Mouse (Mus musculus): ENCODE data around the gene Ear6. TPM values are rescaled to one million over a fixed set of nuclear protein-coding genes. Genes with fewer than 3 reads are reported as not detected.
"Not testable (repeated sequence)": the region's sequence is repeated elsewhere in the genome, so short reads cannot be mapped to it uniquely, and the experiment has no call there.

Ear6 gene
- polyA plus RNA-seq, 1 experiment from 2014 or later, result not detected

GRCm38 (mm10) chr14:51851006-51851405 lies 2.5 kb upstream of the Ear6 start:
- H3K27ac ChIP-seq (ENCODE audit: low read depth, low read length); H3K4me1 ChIP-seq (replicated peaks; ENCODE audit: control insufficient read depth, insufficient read depth, low read length); ATAC-seq (replicated peaks; ENCODE audit: low FRiP score); H3K9me3 ChIP-seq (ENCODE audit: control insufficient read depth, low read length); H3K36me3 ChIP-seq (ENCODE audit: control insufficient read depth, insufficient read depth, low read length); H3K4me2 ChIP-seq (ENCODE audit: low read depth, low read length, severe bottlenecking); H3K9ac ChIP-seq (ENCODE audit: low read length); H3K4me3 ChIP-seq (ENCODE audit: low read depth, low read length); H3K27me3 ChIP-seq (ENCODE audit: control insufficient read depth, insufficient read depth, low read length); DNase-seq (ENCODE audit: low spot score): not testable (repeated sequence)
- 55% methylated on average over 3 of the region's 3 CpGs for WGBS

GRCm38 (mm10) chr14:51855280-51855679 lies 1.8 kb downstream of the Ear6 start:
- H3K36me3 ChIP-seq (ENCODE audit: control insufficient read depth, insufficient read depth, low read length); H3K9ac ChIP-seq (ENCODE audit: low read length); H3K4me2 ChIP-seq (ENCODE audit: low read depth, low read length, severe bottlenecking); H3K27me3 ChIP-seq (ENCODE audit: control insufficient read depth, insufficient read depth, low read length); ATAC-seq (replicated peaks; ENCODE audit: low FRiP score); DNase-seq (ENCODE audit: low spot score); H3K9me3 ChIP-seq (ENCODE audit: control insufficient read depth, low read length); H3K27ac ChIP-seq (ENCODE audit: low read depth, low read length); H3K4me1 ChIP-seq (replicated peaks; ENCODE audit: control insufficient read depth, insufficient read depth, low read length); H3K4me3 ChIP-seq (ENCODE audit: low read depth, low read length): not testable (repeated sequence)
- WGBS, result 88% methylated on average over 7 of the region's 7 CpGs

DNA sequence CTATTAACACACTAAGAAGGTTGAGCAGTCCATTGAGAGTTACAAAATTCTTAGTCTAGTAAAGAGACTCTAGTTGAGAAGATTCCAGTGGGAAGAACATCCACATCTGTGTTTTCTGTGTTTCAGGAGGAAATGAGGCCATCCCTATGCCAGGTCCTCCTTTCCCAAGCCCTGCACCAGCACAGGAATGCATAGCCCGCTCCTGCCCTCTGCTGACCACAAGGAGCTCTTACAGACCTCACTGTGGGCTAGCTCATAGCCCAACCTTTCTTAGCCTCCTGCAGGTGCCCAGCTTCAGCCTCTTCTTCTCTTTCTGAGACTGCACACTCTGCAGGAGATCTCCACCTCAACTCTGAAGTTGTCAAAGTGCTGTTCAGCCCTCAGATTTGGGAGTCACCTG lies 10.1 kb downstream of the Ear6 start:
- H3K9ac ChIP-seq (ENCODE audit: low read length); H3K9me3 ChIP-seq (ENCODE audit: control insufficient read depth, low read length); H3K27me3 ChIP-seq (ENCODE audit: control insufficient read depth, insufficient read depth, low read length); H3K4me3 ChIP-seq (ENCODE audit: low read depth, low read length); H3K4me1 ChIP-seq (replicated peaks; ENCODE audit: control insufficient read depth, insufficient read depth, low read length); H3K27ac ChIP-seq (ENCODE audit: low read depth, low read length); DNase-seq (ENCODE audit: low spot score); ATAC-seq (replicated peaks; ENCODE audit: low FRiP score); H3K36me3 ChIP-seq (ENCODE audit: control insufficient read depth, insufficient read depth, low read length); H3K4me2 ChIP-seq (ENCODE audit: low read depth, low read length, severe bottlenecking): not testable (repeated sequence)
- WGBS, result 0% methylated on average over 1 of the region's 1 CpGs

DNA sequence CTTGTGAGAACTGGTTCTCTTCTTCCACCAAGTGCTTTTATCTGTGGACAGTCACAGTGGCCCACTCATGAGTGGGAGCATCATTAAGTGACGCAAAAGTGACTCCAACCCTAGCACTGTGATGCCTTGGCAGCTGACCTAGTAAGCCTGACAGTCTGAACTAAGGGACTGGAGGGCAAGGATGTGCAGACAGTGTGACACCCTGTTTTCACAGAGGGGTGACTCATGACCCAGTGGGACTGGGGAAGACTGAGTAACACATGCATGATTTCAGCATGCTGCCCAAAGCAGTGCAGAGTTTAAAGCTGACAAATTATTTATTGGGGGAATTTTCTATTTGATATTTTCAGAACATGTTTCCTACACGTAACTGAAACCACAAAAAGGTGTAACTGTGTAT lies 17.3 kb downstream of the Ear6 start:
- H3K9me3 ChIP-seq (ENCODE audit: control insufficient read depth, low read length), result no peaks in the 10 kb centered on the region
- H3K36me3 ChIP-seq (ENCODE audit: control insufficient read depth, insufficient read depth, low read length), result no peaks in the 10 kb centered on the region
- 83% methylated on average over 2 of the region's 2 CpGs for WGBS
- ATAC-seq (replicated peaks; ENCODE audit: low FRiP score) (no peak), DNase-seq (ENCODE audit: low spot score) (no peak)
- no peak overlapping the region for H3K27ac ChIP-seq (ENCODE audit: low read depth, low read length)
- H3K4me1 ChIP-seq (replicated peaks; ENCODE audit: control insufficient read depth, insufficient read depth, low read length), result no peaks in the 10 kb centered on the region
- H3K27me3 ChIP-seq (ENCODE audit: control insufficient read depth, insufficient read depth, low read length), result no peaks in the 10 kb centered on the region
- no peak overlapping the region for H3K4me3 ChIP-seq (ENCODE audit: low read depth, low read length)
- H3K9ac ChIP-seq (ENCODE audit: low read length), result no peak overlapping the region
- H3K4me2 ChIP-seq (ENCODE audit: low read depth, low read length, severe bottlenecking), result no peak overlapping the region

GRCm38 (mm10) chr14:51871741-51872140 lies 18.2 kb downstream of the Ear6 start:
- Histone ChIP-seq H3K9me3 (ENCODE audit: control insufficient read depth, low read length) (no peaks in the 10 kb centered on the region), H3K4me3 (ENCODE audit: low read depth, low read length) (no peak overlapping the region), H3K4me2 (ENCODE audit: low read depth, low read length, severe bottlenecking) (no peak overlapping the region), H3K9ac (ENCODE audit: low read length) (no peak overlapping the region), H3K27me3 (ENCODE audit: control insufficient read depth, insufficient read depth, low read length) (no peaks in the 10 kb centered on the region), H3K36me3 (ENCODE audit: control insufficient read depth, insufficient read depth, low read length) (no peaks in the 10 kb centered on the region), H3K27ac (ENCODE audit: low read depth, low read length) (no peak overlapping the region), H3K4me1 (replicated peaks; ENCODE audit: control insufficient read depth, insufficient read depth, low read length) (no peaks in the 10 kb centered on the region)
- DNase-seq (ENCODE audit: low spot score) (no peak), ATAC-seq (replicated peaks; ENCODE audit: low FRiP score) (no peak)
- 85% methylated on average over 9 of the region's 9 CpGs for WGBS

DNA sequence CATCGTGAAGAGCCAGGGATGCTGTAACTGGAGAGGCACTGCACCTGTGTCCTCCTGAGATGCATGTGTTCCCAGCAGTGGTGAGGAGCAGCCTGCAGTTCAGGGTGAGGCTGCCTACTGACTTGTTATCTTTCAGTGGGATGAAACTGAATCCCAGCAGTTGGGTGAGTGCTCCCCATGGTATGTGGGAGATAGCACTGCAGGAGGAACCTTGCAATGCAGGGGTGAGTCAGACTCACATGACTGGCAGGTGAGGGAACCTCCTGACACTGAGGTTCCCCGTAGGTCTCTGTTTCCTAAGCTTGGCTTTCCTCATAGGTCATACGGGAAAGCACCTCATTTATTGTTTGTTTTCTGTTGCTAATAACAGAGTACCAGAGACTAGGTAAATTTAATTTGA lies 24.0 kb downstream of the Ear6 start:
- H3K36me3 ChIP-seq (ENCODE audit: control insufficient read depth, insufficient read depth, low read length), result no peaks in the 10 kb centered on the region
- DNase-seq (ENCODE audit: low spot score) (no peak), ATAC-seq (replicated peaks; ENCODE audit: low FRiP score) (no peak)
- no peak overlapping the region for H3K9ac ChIP-seq (ENCODE audit: low read length)
- no peaks in the 10 kb centered on the region for H3K27me3 ChIP-seq (ENCODE audit: control insufficient read depth, insufficient read depth, low read length)
- no peak overlapping the region for H3K4me2 ChIP-seq (ENCODE audit: low read depth, low read length, severe bottlenecking)
- WGBS, result 86% methylated on average over 3 of the region's 3 CpGs
- H3K9me3 ChIP-seq (ENCODE audit: control insufficient read depth, low read length), result no peaks in the 10 kb centered on the region
- H3K4me1 ChIP-seq (replicated peaks; ENCODE audit: control insufficient read depth, insufficient read depth, low read length), result no peaks in the 10 kb centered on the region
- no peak overlapping the region for H3K4me3 ChIP-seq (ENCODE audit: low read depth, low read length)
- no peak overlapping the region for H3K27ac ChIP-seq (ENCODE audit: low read depth, low read length)

GRCm38 (mm10) chr14:51883527-51884030 lies 30.1 kb downstream of the Ear6 start:
- H3K4me2 ChIP-seq (ENCODE audit: low read depth, low read length, severe bottlenecking), result peak overlapping the region; percentile 87; the same call in 1 of the 2 replicates
- ATAC-seq (replicated peaks; ENCODE audit: low FRiP score), result peak; percentile 59
- peaks cover 1% of the 10 kb centered on the region; the same call in 1 of the 2 replicates for H3K36me3 ChIP-seq (ENCODE audit: control insufficient read depth, insufficient read depth, low read length)
- H3K27me3 ChIP-seq (ENCODE audit: control insufficient read depth, insufficient read depth, low read length), result no peaks in the 10 kb centered on the region
- peak overlapping the region; percentile 65 for H3K4me3 ChIP-seq (ENCODE audit: low read depth, low read length)
- peak overlapping the region; percentile 72 for H3K9ac ChIP-seq (ENCODE audit: low read length)
- no peaks in the 10 kb centered on the region for H3K9me3 ChIP-seq (ENCODE audit: control insufficient read depth, low read length)
- peak overlapping the region; percentile 64 for H3K27ac ChIP-seq (ENCODE audit: low read depth, low read length)
- 0% methylated on average over 4 of the region's 4 CpGs for WGBS
- H3K4me1 ChIP-seq (replicated peaks; ENCODE audit: control insufficient read depth, insufficient read depth, low read length), result peaks cover 3% of the 10 kb centered on the region; the same call in 1 of the 2 replicates
- DNase-seq (ENCODE audit: low spot score), result peak; percentile 80

GRCm38 (mm10) chr14:51884031-51884544 lies 30.6 kb downstream of the Ear6 start:
- Histone ChIP-seq H3K9me3 (ENCODE audit: control insufficient read depth, low read length) (no peaks in the 10 kb centered on the region), H3K27me3 (ENCODE audit: control insufficient read depth, insufficient read depth, low read length) (no peaks in the 10 kb centered on the region), H3K4me1 (replicated peaks; ENCODE audit: control insufficient read depth, insufficient read depth, low read length) (peaks cover 3% of the 10 kb centered on the region; the same call in 1 of the 2 replicates), H3K4me2 (ENCODE audit: low read depth, low read length, severe bottlenecking) (peak overlapping the region; percentile 87), H3K9ac (ENCODE audit: low read length) (peak overlapping the region; percentile 72), H3K4me3 (ENCODE audit: low read depth, low read length) (peak overlapping the region; percentile 65), H3K36me3 (ENCODE audit: control insufficient read depth, insufficient read depth, low read length) (peaks cover 3% of the 10 kb centered on the region; the same call in 1 of the 2 replicates), H3K27ac (ENCODE audit: low read depth, low read length) (peak overlapping the region; percentile 64)
- ATAC-seq (replicated peaks; ENCODE audit: low FRiP score) (peak; percentile 65), DNase-seq (ENCODE audit: low spot score) (no peak)
- WGBS, result 2% methylated on average over 14 of the region's 14 CpGs
